Comparison of ENCODE assay signal across 18 mouse cellular contexts in the genomic region with DNA sequence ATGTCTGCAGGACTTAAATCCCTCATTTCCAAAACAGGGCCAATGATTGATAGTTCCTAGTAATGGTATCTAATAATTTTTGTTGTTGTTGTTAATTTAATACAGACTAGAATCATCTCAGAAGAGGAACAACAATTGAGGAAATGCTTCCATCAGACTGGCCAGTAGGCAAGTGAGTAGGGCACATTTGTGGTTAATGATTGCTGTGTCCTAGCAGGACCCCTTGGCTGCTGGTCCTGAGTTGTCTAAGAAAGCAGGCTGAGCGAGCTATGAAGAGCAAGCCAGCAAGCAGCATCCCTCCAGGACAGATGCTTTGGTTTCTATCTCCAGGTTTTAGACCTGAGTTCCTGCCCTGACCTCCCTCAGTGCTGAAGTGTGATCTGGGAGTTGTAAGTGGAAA.
"Had no signal": no experiment of that assay in that cellular context is flagged by ENCODE, and none has a peak within 500 bp of the region (broad histone marks: within the 10 kb centered on the region; RNA-seq: fewer than 3 reads in every experiment).

No protein-coding gene starts in this region.

- H3K27ac ChIP-seq: liver, embryonic 15.5 days; lung, embryonic 15.5 days; macrophage; midbrain, embryonic 12.5 days; midbrain, embryonic 15.5 days; neural tube, embryonic 12.5 days; stomach, embryonic 15.5 days; stomach, postnatal 0 days had no signal

- H3K36me3 ChIP-seq: liver, embryonic 15.5 days; lung, embryonic 15.5 days; midbrain, embryonic 12.5 days; midbrain, embryonic 15.5 days; neural tube, embryonic 12.5 days; stomach, embryonic 15.5 days had no signal

- H3K27me3 ChIP-seq: liver, embryonic 15.5 days; lung, embryonic 15.5 days; megakaryocyte, embryonic 14.5 days; midbrain, embryonic 12.5 days; midbrain, embryonic 15.5 days; neural tube, embryonic 12.5 days; stomach, embryonic 15.5 days had no signal

- ATAC-seq: liver, postnatal 0 days; lung, postnatal 0 days; midbrain, embryonic 15.5 days had no signal

- DNase-seq: liver, postnatal 0 days; lung, adult 2 months; lung, postnatal 14 days; lung, postnatal 36 days; right cerebral cortex, postnatal 14 days; thymus, adult 2 months; thymus, postnatal 25 days; thymus, postnatal 4 days had no signal

- H3K4me3 ChIP-seq: liver, embryonic 15.5 days; lung, embryonic 15.5 days; megakaryocyte, embryonic 14.5 days; midbrain, embryonic 12.5 days; midbrain, embryonic 15.5 days; neural tube, embryonic 12.5 days; stomach, embryonic 15.5 days had no signal

- H3K4me1 ChIP-seq: liver, embryonic 15.5 days; lung, embryonic 15.5 days; midbrain, embryonic 12.5 days; midbrain, embryonic 15.5 days; neural tube, embryonic 12.5 days; stomach, embryonic 15.5 days had no signal

- H3K4me2 ChIP-seq: liver, embryonic 15.5 days; lung, embryonic 15.5 days; midbrain, embryonic 12.5 days; midbrain, embryonic 15.5 days; neural tube, embryonic 12.5 days; stomach, embryonic 15.5 days had no signal

- H3K9me3 ChIP-seq: liver, embryonic 15.5 days; lung, embryonic 15.5 days; midbrain, embryonic 12.5 days; midbrain, embryonic 15.5 days; neural tube, embryonic 12.5 days; stomach, embryonic 15.5 days had no signal

- H3K9ac ChIP-seq: liver, embryonic 15.5 days; liver, postnatal 0 days; lung, embryonic 15.5 days; midbrain, embryonic 12.5 days; midbrain, embryonic 15.5 days; neural tube, embryonic 12.5 days; stomach, embryonic 15.5 days had no signal
